Mouse (Mus musculus): Measurements from ENCODE around the gene Lrrc55. TPM values are rescaled to one million over a fixed set of nuclear protein-coding genes. Genes with fewer than 3 reads are reported as not detected.

Gene Lrrc55
- polyA plus RNA-seq, 1 experiment from 2014 or later = 0.35 TPM

GRCm38 (mm10) chr2:85123869-85124535, 73.0 kb downstream of the Lrrc55 start:
- Histone ChIP-seq H3K9ac (no peak overlapping the region), H3K9me3 (no peaks in the 10 kb centered on the region), H3K4me3 (no peak overlapping the region), H3K36me3 (no peaks in the 10 kb centered on the region), H3K4me2 (no peak overlapping the region), H3K27me3 (no peaks in the 10 kb centered on the region), H3K4me1 (no peaks in the 10 kb centered on the region), H3K27ac (no peak overlapping the region)
- peak; percentile 85 for ATAC-seq (ENCODE audit: borderline replicate concordance, extremely low read depth, low FRiP score, low TSS enrichment)
- 8% methylated on average over 1 of the region's 1 CpGs for WGBS

- ATAC-seq (ENCODE audit: borderline replicate concordance, extremely low read depth, low FRiP score, low TSS enrichment) = peak; percentile 55; the same call in 1 of the 2 replicates
- Histone ChIP-seq H3K9me3 (no peaks in the 10 kb centered on the region), H3K27ac (no peak overlapping the region), H3K27me3 (no peaks in the 10 kb centered on the region), H3K4me2 (no peak overlapping the region), H3K4me3 (no peak overlapping the region), H3K36me3 (no peaks in the 10 kb centered on the region), H3K9ac (no peak overlapping the region), H3K4me1 (no peaks in the 10 kb centered on the region)
- WGBS = 23% methylated on average over 5 of the region's 5 CpGs
Measured at GRCm38 (mm10) chr2:85123187-85123868, 73.7 kb downstream of the Lrrc55 start.

Other genes with a start within 250 kb of the Lrrc55 start
- 0.20 and 0.24 TPM in 2 replicates for gene Prg2, start 216.7 kb downstream of the Lrrc55 start, polyA plus RNA-seq (2015; fragmentation: Nextera tagmentation; extraction: Ambion mirVana)
- gene Prg3, start 209.0 kb downstream of the Lrrc55 start, polyA plus RNA-seq (2015; fragmentation: Nextera tagmentation; extraction: Ambion mirVana) = not detected in 2 replicates
- 298 and 303 TPM in 2 replicates for gene Ssrp1, start 160.0 kb downstream of the Lrrc55 start, polyA plus RNA-seq (2015; fragmentation: Nextera tagmentation; extraction: Ambion mirVana)
- 0.77 and 0.91 TPM in 2 replicates for gene P2rx3, start 159.7 kb downstream of the Lrrc55 start, polyA plus RNA-seq (2015; fragmentation: Nextera tagmentation; extraction: Ambion mirVana)
- gene Tnks1bp1, start 149.2 kb downstream of the Lrrc55 start, polyA plus RNA-seq (2015; fragmentation: Nextera tagmentation; extraction: Ambion mirVana) = 38.8 and 53.6 TPM in 2 replicates
- gene Aplnr, start 61.0 kb downstream of the Lrrc55 start, polyA plus RNA-seq (2015; fragmentation: Nextera tagmentation; extraction: Ambion mirVana) = 181 and 184 TPM in 2 replicates
- not detected in 2 replicates for gene Olfr987, start 142.1 kb upstream of the Lrrc55 start, polyA plus RNA-seq (2015; fragmentation: Nextera tagmentation; extraction: Ambion mirVana)
- not detected in 2 replicates for gene Olfr988, start 166.0 kb upstream of the Lrrc55 start, polyA plus RNA-seq (2015; fragmentation: Nextera tagmentation; extraction: Ambion mirVana)
- not detected in 2 replicates for gene Olfr992, start 212.3 kb upstream of the Lrrc55 start, polyA plus RNA-seq (2015; fragmentation: Nextera tagmentation; extraction: Ambion mirVana)
- gene Olfr993, start 217.7 kb upstream of the Lrrc55 start, polyA plus RNA-seq (2015; fragmentation: Nextera tagmentation; extraction: Ambion mirVana) = not detected in 2 replicates
- not detected in 2 replicates for gene Olfr994, start 239.3 kb upstream of the Lrrc55 start, polyA plus RNA-seq (2015; fragmentation: Nextera tagmentation; extraction: Ambion mirVana)
- gene Olfr995, start 246.4 kb upstream of the Lrrc55 start, polyA plus RNA-seq (2015; fragmentation: Nextera tagmentation; extraction: Ambion mirVana) = not detected in 2 replicates